Mouse (Mus musculus) heart, adult 18-20 months (tissue): ENCODE results near the gene Laptm5. TPM values are rescaled to one million over a fixed set of nuclear protein-coding genes. Genes with fewer than 3 reads are reported as not detected.

ENCODE experiments used
- total RNA-seq, 2 experiments: library from RNA; stranded (reverse); gene quantifications; 2 replicates each; pipeline ENCODE4 v1.2.3; 2021

Laptm5 gene
- total RNA-seq, 2 experiments from 2014 or later: 16.5 to 30.3 TPM

Other genes with a start within 250 kb of the Laptm5 start
- gene Pum1, start 249.8 kb upstream of the Laptm5 start, total RNA-seq: 10 to 100 TPM; 50.2 to 63.1 TPM
- 10 to 100 TPM; 37.1 to 38.2 TPM for gene Sdc3, start 120.6 kb upstream of the Laptm5 start, total RNA-seq
- not detected for gene Matn1, start 31.3 kb downstream of the Laptm5 start, total RNA-seq